Mouse (Mus musculus) lung, postnatal 10 days (tissue): ENCODE results near the gene Znrf2.
"Not testable (repeated sequence)": the region's sequence is repeated elsewhere in the genome, so short reads cannot be mapped to it uniquely, and the experiment has no call there.

Experiments used
- DNase-seq: peaks from one replicate; pipeline ENCODE4 v3.0.0; 2021

The Znrf2 gene

DNA sequence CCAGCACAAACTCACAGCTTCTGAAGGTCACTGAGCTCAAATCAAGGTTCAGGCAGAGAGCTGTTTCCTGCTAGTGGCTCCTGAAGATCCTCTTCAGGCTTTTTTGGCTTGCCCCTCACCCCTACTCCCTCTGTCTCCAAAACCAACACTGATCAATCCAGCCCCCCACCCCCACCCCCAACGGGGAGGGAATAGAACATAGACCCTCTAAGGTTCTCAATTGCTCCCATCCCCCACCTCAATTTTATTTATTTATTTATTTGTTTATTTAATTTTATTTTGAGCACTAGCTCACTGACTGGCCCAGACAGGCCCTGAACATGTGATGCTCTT, 6.4 kb upstream of the Znrf2 start:
- no peak for DNase-seq

DNA sequence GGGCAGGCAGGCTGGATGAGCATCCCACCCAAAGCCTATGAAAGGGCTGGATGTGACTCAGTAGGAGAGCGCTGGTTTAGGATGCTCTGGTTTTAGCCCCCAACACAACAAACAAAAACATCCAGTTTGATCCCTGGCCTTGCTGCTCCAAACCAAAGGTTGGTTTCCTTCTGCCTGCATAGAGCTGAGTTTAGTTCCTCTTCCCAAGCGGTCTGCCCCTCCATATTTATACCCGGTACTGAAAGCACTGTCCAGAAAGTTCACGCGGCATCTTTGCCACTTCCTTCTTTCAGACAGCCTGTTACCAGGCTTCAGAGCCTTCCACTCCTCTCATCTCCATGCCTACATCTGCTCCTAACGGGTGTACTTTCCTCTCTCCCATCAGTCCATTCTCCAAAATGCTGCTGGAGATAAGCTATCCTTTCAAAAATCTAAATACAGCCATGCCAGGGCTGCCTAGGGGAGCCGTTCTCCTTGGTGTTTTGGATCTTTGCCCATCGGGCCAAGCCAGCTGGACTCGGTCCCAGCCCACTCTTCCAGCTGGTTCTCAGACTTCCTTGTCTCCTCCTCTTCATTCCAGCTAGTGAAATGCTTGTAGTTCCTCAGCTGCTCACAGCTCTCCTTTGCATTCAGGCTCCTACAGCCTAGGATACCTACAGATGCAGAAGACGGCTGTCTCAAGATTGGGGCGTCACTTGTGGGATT, 5.0 kb upstream of the Znrf2 start:
- peak; percentile 81 for DNase-seq

- peak; percentile 77 for DNase-seq
Observed at GRCm38 (mm10) chr6:54812276-54812675, 4.4 kb upstream of the Znrf2 start.

GRCm38 (mm10) chr6:54815428-54816130, 1.1 kb upstream of the Znrf2 start:
- no peak for DNase-seq

DNA sequence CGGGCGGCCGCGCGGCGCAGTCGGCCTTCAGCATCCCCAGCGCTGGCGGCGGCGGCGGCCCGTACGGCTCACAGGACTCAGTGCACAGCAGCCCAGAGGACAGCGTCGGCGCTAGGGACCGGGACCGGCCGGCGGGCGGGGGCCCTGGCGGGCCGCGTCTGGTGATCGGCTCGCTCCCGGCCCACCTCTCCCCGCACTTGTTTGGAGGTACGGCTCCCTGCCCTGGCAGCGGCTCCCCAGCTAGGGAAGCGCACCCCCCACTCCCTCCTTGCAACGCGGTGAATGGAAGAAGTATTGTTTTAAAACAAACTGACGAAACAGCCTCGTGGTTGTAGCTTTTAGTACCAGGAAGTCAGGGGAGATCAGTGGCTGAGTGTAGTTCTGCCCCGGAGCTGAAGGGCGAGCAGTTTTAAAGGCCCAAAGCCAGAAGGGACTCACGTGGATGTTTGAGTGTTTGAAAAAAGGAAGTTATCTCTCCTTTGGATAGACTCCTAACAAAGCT, 601 bp downstream of the Znrf2 start:
- peak; percentile 77 for DNase-seq

DNA sequence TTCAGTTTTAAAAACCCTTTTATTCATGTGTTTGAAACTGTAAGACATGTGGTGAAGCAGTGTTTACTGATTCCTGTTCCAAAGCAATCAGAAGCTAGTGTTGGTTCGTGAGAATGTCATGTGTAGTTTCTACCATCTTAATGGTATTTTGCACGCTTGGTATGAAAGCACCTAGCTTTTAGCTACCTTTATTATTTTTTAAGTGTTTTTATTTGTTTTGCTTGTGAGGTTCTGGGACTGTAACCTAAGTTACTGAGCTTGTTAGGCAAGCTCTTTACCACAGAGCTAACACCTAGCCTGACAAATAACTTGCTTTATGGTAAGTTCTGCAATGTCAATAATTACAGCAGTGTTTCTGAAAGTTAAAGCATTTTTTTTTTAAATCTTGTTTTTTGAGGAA, 1.7 kb downstream of the Znrf2 start:
- DNase-seq, result no peak

DNA sequence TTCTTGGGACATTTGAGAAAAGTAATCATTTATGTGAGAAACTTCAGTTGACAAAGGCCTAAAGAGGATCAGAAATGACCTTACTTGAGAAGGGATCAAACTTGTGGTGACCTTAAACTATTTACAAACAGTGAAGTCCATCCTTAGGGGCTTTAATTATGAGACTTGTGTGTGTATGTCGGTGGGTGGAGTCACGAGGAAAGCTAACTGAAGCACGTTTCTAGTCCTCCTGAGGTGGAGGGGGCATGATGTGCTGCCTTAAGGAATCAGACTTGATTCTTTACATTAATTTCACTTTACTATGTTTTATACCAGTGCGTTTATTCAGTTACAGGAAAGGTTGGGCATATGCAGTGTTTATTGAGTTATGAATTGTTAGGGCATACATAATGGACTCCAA, 2.6 kb downstream of the Znrf2 start:
- no peak for DNase-seq

GRCm38 (mm10) chr6:54819746-54820145, 3.0 kb downstream of the Znrf2 start:
- no peak for DNase-seq

DNA sequence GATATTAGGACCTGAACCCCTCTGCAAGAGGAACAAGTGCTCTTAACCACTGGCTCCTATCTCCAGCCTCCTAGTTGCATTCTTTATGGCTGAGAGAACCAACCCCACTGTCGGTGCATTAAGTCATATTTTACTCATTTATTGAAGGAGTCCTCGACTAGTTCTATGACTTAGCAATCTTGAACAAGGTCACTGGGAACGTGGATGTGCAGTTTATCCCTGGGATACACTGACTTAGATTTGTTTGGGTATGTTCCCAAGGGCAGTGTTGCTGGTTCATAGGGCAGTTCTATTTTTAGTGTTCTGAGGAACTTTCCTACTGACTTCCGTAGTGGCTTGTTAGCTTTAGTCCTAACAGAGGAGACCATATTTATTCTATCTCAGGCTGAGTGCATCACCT, 5.6 kb downstream of the Znrf2 start:
- DNase-seq, result no peak

DNA sequence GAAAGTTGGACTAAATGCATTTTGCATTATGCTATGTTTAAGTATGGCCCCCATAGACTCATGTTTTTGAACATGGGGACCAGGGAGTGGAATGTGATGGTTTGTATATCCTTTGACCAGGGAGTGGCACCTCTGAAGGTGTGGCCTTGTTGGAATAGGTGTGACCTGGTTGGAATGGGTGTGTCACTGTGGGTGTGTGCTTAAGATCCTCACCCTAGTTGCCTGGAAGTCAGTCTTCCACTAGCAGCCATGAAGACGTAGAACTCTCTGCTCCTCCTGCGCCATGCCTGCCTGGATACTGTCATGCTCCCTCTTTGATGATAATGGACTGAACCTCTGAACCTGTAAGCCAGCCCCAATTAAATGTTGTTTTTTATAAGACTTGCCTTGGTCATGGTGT, 7.8 kb downstream of the Znrf2 start:
- DNase-seq, result not testable (repeated sequence)

- no peak for DNase-seq
Observed at GRCm38 (mm10) chr6:54827481-54827880, 10.8 kb downstream of the Znrf2 start.

GRCm38 (mm10) chr6:54828274-54828673, 11.6 kb downstream of the Znrf2 start:
- no peak for DNase-seq

DNA sequence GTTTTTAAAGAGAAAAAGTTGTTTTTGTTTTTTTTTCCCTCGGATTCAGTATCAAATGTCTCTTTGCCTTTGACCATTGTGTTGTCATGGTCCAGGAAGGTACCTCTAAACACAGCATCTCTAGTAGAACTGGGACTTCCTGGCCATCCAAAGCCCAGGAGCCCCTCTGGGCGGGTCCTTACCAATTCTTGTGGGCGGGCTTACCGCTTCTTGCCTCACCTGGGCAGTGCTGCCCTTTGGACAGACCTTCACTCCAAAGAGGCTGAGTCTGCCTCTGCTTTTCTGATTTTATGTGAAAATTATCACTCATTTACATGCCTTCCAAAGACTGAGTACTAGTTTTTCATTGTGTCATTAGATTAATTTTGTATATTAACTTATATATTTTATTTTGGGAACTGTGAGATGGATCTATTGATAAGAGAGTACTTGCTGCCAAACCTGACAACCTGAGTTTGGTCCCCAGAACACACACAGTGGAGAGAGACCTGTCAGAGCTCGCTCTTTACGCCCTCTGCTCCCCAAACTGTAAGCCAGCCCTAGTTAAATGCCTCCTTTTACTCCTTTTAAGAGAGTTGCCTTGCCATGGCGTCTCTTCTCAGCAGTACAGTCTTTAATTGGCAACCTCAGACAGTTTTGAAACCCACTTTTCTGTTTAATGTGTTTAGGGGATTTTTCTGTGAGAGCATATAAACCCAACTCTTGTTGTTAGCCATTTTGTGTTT, 13.5 kb downstream of the Znrf2 start:
- DNase-seq, result no peak

GRCm38 (mm10) chr6:54831069-54831720, 14.5 kb downstream of the Znrf2 start:
- DNase-seq, result no peak

DNA sequence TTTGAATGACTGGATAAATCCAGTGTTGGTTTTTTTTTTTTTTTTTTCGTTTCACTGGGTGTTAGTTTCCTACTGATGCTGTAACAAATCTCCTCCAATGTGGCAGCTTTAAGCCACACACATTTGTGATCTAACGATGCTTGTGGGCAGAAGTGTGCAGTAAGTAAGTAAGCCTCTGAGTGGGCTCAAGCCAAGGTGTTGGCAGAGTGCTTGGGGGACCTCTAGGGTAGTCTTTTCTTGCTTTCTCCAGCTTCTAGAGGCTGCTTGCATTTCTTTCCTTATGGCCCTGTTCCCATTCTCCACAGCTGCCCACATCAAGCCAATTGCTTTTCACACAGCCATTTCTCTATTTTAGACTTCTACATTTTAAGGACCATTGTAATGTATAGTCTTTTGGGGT, 16.7 kb downstream of the Znrf2 start:
- DNase-seq, result no peak

DNA sequence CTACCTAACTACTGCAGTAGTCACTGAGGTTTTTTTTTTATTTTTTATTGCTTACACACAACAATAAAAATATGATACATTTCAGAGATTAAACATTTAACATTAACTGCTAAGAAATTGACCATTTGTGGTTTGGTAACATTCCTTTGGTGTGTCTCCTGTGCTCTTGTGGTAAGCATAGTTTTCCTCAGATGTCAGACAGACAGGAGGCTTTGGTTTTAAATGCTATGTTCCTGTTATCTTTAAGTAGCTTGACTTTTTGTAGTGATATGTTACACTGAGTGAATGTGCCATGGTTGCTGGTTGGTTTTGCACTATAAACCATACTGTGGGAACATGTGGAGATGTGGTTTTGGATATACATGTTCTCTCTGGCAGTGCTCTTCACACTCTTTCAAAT, 19.9 kb downstream of the Znrf2 start:
- no peak for DNase-seq

DNA sequence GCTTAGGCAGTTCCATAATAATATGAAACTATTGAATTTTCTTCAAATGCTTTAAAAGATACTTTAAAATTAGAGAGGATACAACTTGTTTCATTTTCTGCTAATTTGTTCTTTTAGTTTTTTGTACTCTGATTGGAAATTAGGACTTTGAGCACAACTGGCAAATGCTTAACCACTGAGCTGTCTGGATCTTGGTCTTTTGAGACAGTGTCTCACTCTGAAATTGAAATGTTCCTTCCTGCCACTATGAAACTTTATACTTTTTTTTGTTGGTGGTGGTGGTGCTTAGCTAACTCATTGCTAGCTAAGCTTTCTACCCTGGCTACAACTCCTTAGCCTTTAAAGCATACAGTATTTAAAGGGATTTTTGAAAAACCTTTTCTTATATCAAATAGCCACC, 24.7 kb downstream of the Znrf2 start:
- no peak for DNase-seq

- no peak for DNase-seq
Observed at GRCm38 (mm10) chr6:54842041-54842440, 25.3 kb downstream of the Znrf2 start.

DNA sequence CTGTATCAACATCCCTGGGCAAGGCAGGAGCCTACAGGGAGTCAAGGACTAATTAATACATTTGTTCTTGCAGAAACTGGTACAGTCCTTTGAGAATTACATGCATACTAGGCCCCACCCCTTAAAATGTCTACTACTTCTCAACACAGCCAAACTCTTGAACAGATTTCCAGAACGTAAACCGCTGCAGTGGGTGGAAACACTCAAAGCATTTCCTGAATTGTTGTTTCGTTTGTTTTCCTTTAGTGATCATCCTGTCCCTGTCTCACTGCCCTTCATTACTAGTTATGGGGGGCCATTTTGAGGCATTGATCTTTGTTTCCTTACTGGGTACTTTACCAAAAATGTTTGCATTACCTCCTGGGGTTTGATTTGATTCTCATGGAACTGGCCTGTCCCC, 31.8 kb downstream of the Znrf2 start:
- DNase-seq, result no peak

DNA sequence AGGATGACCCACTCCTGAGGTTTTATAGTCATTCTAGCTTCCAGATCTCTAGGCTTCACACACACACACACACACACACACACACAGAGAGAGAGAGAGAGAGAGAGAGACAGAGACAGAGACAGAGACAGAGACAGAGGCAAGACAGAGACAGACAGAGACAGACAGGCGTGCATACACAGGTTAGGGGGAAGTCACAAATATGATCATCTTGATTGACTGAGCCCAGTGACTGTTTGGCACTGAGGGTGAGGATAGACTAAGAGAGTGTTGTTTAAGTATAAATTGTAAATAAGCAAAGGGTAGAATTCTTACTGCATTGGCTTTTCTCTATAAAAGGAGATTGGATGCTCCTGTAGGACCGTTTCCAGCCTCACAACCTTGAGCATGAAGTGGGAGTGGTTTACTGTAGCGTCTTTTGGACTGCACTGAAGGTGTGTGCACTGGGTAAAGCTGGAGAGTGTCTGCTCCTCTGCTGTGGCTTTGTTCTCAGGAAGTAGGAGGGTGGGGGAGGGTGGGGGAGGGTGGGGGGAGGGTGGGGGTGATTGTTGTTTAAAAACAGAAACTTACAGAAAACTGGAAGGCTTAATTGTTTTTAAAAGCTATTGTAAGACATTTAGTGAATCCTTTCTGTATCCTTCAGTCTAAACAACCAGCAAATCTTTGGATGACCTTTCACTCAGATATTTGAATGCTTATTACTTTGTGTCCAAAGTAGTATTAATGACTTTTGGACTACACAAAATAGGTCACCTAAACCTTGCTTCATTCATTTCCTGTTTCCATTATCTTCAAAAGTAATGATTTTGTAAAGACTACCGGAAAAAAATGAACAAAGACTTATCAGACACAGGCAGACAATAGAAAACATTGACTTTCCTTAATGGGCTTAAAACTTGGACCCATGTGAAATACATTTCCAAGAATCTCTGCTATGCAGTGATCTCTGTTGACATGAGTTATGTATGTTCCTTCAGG, 32.8 kb downstream of the Znrf2 start:
- no peak for DNase-seq

DNA sequence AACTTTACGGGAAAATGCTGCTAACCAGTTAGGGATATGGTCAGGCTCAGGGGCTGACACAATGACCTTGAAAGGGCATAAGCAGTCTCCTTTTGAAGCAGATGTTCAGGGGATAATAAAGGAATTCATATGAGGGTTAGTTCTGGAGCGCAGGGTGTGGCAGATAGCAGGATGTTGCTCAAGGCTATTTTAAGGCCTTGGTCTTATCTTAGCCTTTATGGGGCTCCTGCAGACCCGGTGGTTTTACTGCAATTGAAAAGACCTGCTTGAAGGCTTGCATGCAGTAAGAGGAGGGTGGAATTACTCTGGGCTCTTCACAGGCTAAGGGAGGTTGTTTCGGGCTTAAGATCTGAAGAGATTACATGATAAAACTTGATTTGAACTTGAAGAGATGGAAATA, 35.1 kb downstream of the Znrf2 start:
- no peak for DNase-seq

DNA sequence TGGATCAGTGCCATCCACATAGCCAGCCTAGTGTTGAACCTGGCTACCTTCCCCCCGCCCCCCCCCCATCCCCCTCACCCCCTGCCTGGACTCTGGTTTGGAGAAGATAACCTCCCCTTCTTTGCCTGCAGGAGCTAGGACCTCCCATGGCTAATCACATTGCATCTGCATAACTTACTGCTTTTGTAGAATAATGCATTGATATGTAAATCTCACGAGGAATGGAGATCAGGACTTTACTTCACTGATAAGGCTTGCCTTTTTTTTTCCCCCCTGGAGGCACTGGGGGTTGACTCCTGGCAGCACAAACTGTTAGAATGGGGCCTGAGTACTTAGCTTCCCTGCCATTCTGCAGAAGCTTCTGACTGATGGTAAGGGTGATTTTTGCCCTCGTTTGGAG, 36.0 kb downstream of the Znrf2 start:
- no peak for DNase-seq
